Mouse (Mus musculus) monocyte, adult 5-6 weeks (primary cell): ENCODE data around the gene Rnase1. TPM values are rescaled to one million over a fixed set of nuclear protein-coding genes. Genes with fewer than 3 reads are reported as not detected.
A peak's percentile ranks its signal among the peaks of the same experiment; 100 is the strongest.
"Not testable (repeated sequence)": the region's sequence is repeated elsewhere in the genome, so short reads cannot be mapped to it uniquely, and the experiment has no call there.

Experiments
- ATAC-seq: fragments of 153-309, 156-312 bp; replicated peaks from 2 replicates; pipeline ENCODE4 v1.8.0; 2017; ENCODE audit warnings: mild to moderate bottlenecking; ENCODE audit not compliant: low TSS enrichment, insufficient number of reproducible peaks, severe bottlenecking, poor library complexity, low FRiP score
- total RNA-seq: library from RNA; stranded (forward); fragments of 200-1000, 200-491, 200-594 nt; gene quantifications from 3 replicates; pipeline ENCODE4 v1.2.3, GENCODE M21; 2017

The Rnase1 gene
- not detected in 3 replicates for total RNA-seq

DNA sequence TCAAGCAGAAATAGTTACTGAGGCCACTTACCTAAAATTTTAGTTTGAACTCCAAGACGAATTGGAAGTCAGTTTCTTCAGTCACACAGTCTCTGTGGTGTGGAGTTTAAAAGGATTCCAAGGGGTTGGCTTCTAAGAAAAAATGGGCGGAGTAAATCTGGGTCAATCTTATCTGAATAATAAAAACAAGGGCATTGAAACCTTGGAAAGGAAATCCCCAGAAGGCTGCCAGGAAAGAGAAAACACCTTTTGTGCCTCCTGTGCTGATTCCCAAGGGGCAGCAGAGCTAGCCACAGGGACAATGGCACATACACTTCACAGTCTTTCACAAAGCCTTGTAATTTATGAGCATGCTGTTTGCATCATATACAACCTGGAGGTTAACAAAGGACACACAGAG is at the start of gene Rnase1:
Gene Rnase1, minus strand, starts transcription at position 101 of the 400 bp plus-strand sequence.
- no peak for ATAC-seq

DNA sequence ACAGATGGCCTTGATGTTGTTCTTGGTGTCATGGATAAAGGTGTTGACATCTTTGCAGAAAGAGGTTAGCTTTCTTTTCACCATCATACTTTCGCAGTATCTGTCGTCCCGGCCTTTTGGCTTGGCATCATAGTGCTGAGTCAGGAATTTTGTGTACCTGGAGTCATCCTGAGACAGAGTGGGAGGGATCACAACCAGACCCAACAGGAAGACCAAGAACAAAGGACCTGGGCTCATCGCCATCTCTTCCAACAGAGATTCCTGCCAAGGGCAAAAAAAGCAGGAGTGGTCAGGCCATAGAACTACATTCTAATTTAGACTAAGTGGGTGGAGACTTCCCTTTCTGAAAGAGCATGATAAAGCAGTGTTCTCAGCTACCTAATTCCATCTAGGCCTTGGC is 49.1 kb upstream of the Rnase1 start:
- ATAC-seq = no peak

DNA sequence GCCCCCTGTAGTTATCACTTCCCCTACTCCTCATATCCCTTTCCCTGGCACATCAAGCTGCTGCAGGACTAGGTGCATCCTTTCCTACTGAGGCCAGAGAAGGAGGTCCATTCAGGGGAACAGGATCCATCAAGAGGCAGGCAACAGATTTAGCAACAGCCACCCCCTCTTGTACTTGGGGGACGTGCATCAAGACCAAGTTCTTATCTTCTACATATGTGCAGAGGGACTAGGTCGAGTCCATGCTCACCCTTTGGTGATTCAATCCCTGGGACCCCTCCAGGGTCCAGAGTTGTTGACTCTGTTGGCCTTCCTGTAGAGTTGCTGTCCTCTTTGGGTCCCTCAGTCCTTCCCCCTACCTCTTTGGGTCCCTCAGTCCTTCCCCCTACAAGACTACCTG is 34.5 kb upstream of the Rnase1 start:
- not testable (repeated sequence) for ATAC-seq

DNA sequence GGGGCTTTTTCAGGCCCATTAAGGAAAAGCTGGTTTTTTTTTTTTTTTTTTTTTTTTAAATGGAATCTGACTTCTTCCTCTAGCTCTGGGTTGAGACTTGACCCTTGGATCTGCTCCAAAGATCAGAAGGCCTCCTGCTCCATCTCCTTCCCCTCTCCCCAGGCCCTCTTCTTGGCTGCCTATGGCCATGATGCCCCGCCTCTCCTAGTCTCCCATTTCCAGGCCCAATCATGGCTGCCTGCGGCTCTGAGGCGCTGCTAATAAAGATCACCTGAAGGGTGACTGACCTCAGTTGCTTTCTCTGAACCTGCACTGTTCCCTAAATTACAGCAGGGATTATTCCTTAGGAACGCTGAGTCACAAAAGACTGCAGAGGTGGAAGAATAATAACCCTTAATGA is 27.3 kb upstream of the Rnase1 start:
- no peak for ATAC-seq

DNA sequence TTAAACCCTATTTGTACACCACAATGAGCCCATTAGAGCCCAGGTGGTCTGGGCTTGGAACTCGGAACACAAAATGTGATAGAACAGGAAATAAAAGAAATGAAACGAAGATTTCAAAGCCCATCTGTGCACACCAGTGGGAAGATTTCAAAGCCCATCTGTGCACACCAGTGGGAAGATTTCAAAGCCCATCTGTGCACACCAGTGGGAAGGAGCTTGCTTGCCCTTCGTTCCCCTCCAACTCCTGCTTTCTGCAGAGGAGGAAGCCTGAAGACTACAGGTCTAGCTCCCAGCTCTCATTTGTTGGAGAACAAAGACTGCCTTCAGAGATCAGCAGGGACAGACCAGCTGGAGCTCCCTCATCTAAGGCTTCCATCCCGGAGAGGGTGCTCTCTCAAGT is 26.4 kb upstream of the Rnase1 start:
- ATAC-seq = not testable (repeated sequence)

DNA sequence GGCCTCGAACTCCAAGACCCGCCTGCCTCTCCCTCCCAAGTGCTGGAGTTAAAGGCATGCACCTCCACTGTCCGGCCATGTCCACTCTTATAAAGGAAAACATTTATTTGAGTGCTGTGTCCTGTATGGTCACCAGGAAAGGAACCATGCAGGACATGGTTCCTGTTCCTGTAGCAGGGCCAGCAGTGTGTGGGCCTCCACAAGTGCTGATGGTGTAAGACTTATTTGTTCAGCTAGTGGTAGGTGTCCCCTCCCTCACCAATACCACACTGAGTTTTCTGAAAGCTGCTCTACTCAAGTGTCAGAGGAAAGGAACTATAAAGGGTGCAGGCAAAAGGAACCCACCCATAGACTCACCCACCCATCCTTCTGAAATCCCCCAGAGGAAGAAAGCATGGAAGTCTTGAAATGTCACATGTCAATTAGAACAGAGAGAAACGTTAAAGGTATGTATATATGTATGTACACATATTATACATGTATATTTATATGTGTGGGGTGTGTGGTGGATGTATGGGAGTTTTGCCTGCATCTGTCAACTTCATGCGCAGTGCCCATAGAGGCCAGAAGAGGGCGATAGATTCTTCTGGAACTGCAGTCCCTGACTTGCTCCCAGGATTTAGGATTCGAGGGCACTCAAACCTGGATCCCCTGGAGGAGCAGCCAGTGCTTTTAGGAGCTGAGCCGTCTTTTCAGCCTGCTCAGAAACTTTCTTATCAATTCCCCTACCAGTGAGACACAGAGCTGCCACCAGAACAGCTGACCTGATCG is 25.7 kb upstream of the Rnase1 start:
- ATAC-seq = not testable (repeated sequence)

DNA sequence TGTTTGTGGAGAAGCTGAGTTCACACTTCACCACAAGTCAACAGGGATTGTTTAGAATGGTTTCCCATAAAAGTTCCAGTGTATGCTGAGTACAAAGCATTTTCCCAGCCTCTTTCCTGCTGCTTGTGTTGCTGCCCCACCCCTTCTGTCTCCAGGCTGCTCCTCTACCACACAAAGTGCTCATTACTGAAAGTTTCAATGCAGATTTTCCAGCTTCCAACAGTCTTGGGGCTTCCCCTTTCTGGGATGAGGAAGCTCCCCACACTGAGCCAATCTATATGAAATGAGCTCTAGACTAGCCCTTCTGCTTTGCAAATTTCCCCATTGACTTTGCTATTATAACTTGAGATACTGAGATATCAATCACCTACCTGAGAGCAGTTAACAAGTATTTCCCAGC is 19.5 kb upstream of the Rnase1 start:
- ATAC-seq = peak; percentile 66

DNA sequence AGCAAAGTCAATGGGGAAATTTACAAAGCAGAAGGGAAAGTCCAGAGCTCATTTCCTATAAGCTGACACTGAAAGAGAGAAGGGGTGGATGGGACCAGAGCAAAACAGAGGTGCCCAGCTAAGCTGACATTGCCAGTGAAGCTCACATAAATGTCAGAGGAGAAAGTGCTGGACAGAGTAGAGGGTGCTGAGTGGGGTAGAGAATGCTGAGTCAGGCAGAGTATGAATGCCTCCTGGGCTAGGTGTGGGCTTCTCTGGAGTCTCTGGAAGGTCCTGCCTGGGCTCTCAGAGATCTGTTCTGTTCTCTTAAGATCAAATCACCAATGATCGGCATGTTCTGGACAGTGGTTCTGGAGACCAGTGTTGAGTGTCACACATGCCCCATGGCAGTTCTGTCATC is 18.9 kb upstream of the Rnase1 start:
- ATAC-seq = no peak

DNA sequence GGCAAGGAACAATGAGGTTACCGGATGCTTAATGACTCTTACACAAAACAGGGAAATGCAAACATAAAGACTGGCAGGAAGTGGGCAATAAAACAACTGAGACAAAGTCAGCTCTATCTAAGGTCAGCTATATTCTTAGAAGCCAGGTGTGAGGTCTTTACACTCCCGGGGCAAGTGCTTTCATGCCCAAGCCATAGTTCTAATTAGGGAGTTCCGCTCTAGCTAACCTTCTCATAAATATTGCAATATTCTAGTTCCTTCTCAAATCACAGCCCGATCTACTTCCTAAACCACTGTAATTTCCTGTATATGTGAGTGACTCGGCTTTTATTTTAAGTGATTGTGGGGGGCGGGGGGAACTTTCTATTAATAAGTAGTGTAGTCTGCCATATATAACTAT is 16.7 kb upstream of the Rnase1 start:
- ATAC-seq = not testable (repeated sequence)

DNA sequence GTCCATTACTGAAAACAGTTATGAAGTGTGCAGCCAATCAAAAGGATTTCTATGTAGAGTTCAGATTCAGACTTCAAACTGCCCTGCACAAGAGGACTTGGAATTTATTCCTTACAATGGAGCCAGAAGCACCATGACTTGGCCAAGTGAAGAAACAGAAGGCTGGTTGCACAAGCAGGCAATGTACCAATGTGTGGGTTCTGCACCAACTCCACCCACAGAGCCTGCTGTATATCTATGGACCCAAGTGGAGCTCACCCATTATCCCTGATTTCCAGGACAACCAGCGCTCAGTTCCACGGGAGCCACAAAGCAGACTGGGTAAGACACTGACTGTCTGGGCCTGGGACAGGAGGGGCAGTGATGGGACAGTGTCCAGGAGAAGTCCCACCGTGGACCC is 15.4 kb upstream of the Rnase1 start, which contains the start of gene Rnase2b:
Gene Rnase2b, plus strand, starts transcription at position 285 of the 400 bp plus-strand sequence.
- not testable (repeated sequence) for ATAC-seq

DNA sequence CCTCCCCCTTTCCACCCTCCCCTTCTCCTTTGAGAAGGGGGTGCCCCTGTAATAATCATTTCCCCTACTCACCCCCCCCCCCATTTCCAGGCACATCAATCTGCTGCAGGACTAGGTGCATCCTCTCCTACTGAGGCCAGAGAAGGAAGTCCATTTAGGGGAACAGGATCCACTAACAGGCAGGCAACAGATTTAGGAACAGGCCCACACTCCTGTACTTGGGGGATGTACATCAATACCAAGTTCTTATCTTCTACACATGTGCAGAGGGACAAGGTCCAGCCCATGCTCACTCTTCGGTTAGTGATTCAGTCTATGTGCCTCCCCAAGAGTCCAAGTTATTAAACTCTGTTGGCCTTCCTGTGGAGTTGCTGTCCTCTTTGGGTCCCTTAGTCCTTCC is 10.5 kb upstream of the Rnase1 start:
- ATAC-seq = no peak

DNA sequence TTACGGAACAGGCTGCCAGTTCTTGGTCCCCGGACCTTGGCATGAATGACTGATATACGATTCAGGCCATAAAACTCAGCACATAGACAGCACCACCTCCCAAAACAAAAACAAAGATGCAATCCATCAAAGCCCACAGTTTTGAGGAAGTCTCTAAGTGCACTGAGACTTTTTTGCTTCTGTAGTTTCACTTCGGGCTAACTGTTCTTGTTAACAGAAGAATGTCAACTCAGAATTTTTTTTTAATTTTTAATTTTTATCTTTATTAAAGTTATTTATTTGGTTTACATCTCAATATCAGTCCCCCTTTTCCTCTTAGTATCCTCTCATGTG is 10.1 kb upstream of the Rnase1 start:
- no peak; the same call in 1 of the 2 replicates for ATAC-seq

DNA sequence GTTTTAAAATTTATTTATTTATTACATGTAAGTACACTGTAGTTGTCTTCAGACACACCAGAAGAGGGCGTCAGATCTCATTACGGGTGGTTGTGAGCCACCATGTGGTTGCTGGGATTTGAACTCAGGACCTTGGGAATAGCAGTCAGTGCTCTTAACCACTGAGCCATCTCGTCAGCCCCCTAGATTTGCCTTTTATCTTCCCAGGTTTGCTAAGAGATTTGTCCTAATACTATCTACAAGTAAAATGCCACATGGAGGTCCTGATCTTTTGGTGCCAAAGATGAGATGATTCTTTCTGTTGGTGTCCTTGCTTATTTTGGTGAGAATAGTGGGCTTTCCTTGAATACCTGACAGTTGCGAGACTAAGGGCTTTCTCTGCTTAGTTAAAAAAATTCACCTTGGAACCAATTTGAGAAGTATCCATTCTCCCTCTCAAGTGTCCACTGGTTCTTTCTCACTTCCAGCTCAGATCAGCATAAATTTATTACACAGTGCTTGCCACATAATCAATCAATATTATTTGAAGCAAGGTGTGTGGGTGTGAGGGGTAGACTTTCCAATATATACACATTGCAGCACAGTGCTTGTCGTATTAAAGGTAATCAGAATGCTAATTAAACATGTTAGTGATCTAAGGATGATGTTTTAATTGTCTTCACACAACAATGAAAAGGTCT is 9.6 kb upstream of the Rnase1 start:
- ATAC-seq = no peak

DNA sequence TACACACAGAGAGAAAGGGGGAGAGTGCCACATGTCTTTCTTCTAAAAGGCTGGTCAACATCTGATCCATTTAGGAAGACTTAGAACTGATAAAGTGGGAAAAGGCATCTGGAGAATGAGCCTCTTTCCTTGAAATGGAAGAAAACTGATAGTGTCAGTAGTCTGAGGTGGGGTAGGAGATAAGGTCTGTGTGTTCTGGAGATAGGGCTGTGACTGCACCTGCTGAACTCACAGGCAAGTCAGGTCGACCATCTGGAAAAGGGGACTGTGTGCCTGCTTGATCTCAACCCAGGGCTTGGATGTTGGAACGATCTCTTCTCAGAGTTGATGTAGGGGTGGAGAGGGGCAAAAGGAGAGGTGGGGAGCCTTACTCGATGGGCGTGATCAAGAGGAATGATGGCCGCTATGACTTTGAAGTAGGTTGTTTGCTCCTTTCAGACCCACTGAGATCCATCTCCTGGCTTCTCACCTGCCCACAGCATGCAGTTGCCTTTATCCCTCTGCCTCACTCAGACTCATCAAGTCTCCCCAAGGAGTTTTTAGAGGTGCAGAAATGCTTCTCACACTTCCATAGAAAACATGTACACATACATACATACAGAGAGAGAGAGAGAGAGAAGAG is 5.8 kb upstream of the Rnase1 start:
- no peak for ATAC-seq

DNA sequence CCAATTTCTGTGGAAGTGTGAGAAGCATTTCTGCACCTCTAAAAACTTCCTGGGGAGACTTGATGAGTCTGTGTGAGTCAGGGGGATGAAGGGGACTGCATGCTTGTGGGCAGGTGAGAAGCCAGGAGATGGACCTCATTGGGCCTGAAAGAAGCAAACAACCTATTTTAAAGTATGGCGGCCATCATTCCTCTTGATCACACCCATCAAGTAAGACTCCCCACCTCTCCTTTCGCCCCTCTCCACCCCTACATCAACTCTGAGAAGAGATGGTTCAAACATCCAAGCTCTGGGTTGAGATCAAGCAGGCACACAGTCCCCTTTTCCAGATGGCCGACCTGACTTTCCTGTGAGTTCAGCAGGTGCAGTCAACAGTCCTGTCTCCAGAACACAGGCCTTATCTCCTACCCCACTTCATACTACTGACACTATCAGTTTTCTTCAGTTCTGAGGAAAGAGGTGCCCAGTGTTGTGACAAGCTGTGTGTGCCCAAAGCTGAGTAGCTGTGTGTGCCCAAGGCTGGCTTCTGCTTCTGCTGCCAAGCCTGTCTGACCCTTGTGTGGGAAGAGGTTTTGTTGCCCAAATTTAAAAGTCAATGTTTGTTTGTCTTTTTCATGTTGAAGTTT is 3.7 kb upstream of the Rnase1 start:
- ATAC-seq = no peak

DNA sequence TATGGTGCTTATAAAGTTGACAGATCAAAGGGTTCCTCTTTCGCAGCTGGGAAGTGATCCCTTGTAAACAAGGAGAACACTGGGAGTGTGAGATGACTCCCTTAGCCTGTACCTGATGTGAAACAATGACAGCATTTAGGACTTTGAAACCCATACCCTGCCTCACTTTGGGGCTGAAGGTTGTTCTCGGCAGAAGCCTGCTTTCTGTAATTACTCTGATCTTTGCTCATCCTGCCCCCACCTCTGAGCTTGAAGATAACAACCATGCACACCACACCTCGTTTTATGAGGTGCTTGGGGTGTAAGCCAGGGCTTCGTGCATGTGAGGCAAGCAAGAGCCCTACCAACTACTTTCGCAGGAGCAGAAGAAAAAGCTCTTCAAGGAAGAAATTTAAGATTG is 2.6 kb upstream of the Rnase1 start:
- ATAC-seq = no peak

DNA sequence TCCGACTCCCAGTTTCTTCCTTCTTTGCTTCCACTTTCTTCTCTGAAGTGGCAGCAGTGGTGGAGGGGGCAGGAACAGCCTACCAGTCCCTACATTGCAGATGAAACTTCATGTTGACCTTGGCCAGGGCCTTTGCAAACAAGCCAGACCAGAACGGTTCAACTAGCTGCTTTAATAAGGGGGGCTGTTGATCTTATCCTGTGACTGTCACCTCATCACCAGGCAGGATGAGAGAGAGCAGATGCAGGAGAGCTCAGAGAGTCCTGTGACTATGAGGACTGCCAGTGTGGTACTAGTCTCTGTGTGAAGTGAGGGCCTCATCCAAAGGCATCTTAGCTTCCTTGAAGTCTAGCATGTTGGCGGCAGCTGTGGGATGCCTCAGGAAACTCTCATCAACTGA is 1.4 kb upstream of the Rnase1 start:
- no peak for ATAC-seq

DNA sequence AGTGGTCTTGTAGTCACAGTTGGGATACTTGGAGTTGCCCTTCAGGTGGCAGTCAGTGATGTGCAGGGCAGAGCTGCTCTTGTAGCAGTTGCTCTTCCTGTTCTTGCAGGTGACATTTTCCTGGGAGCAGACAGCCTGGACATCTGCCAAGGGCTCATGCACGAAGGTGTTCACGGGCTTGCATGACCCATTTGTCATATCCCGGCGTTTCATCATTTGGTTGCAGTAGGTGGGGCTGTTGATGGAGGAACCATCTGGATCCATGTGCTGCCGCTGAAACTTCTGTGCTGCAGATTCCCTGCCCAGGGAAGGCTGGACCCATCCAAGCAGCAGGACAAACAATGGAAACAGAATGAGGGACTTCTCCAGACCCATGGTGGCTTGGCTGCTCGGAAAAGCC is 1.1 kb downstream of the Rnase1 start:
- no peak for ATAC-seq

DNA sequence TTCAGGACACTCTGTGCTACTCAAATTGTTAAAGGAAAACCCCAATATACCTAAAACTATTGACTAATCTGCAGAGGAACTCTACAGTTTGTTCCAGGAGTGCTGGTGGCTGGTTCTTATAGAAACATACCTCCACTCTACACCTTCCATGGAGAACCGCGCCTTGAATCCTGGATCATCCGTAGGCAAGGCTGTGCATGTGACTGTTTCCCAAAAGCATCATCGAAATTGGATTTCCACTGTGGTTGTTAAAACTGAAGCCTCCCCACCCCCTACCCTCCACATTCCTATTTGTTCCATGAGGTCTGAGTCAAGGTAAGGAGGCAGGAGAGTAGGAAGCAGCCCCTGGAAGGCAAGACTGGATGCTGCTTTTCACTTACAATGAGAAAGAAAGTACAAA is 2.1 kb downstream of the Rnase1 start:
- no peak for ATAC-seq

DNA sequence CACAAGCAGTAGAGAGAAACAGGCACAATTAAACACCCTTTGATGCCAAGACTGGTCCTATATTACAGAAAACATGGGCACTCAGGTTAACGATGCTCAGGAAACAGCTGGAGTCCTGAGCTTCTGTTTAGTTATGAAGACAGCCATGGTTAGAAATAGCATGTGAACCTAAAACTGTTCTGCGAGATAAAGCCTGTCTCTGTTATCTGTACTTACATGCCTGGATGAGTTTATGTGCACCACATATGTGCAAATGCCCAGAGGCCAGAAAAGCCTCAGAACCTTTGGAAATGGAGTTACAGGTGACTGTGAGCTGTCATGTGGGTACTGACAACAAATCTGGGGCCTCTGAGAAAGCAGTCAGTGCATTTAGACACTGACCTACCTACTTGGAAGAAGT is 2.6 kb downstream of the Rnase1 start:
- ATAC-seq = no peak
